Mouse (Mus musculus) frontal cortex, adult (tissue): ENCODE measurements around the gene Gjb6.
A peak's percentile ranks its signal among the peaks of the same experiment; 100 is the strongest.

Experiments used
- ATAC-seq: cut with Nextera tagmentation; 2 replicates; pipeline ENCODE4 v1.9.2; 2017; ENCODE audit warnings: mild to moderate bottlenecking, moderate library complexity, mixed read lengths; ENCODE audit not compliant: low TSS enrichment

Gjb6 gene

DNA sequence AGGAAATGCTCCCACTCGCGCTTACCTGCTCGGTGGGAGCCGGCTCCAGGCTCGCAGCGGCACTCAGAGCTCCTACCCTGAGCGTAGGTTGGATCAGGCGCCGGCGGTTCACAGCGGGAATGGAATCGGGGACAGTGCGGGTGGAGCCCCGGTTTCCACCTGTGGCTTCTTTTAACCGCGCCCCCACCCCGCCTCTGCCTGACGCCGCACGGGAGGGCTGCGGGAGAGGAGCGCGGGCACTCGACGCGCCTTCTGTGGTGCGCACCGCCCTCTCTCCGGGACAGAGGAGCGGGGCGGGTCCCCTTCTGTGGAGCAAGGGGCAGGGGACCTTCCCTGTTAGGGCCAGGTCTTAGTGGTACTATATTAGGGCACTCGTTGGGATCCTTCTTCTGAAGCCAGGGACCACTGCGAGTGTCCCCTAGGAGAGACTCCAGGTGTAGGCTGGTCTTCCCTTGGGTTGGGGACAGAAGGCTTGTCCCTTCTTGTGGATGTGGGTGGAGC lies at the start of gene Gjb6:
Gene Gjb6 (minus strand): TSS at position 451 of the 501 bp plus-strand sequence.
- ATAC-seq: peak; percentile 58

GRCm38 (mm10) chr14:57165493-57165892 lies 32.1 kb upstream of the Gjb6 start:
- ATAC-seq: peak; percentile 58; the same call in 1 of the 2 replicates

DNA sequence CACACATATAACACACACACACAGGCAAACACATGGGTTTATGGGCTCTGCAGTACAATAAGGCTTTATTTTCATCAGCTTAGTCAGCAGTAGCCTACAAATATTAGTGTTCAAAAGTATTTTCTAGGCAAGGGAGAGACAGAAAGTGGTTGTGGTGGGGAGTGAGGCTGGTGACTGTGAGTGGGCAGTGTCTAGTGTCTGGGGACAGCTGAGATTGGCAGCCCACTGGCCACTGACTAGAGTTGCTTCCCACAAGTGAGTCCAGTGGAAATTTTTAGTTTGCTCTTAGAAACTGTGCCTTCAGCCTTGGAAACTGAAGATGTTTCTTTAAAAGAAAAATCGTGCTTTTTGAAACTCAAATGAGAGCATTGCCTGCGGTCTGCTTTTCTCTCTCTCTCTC lies 28.4 kb upstream of the Gjb6 start:
- peak; percentile 75 for ATAC-seq

DNA sequence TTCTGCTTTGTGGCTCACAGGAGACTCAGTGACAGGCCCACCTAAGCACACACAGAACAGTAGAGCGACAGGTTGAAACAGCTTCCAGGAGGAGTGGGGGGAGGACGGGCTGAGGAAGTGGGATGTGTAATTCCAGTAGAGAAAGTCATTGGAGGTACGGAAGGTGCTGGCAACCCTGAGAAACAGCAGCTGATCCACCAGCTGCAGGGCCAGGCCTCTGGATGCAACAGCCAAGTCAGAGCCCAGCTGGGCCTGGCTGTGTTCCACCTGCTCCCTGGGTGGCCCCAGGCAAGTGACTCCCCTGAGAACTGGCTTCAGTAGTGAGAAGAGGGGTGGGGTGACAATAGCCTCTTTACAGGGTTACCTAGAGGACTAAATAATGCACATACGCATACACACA lies 27.8 kb upstream of the Gjb6 start:
- ATAC-seq: no peak

- ATAC-seq: no peak
Measured at GRCm38 (mm10) chr14:57154916-57155315, 21.5 kb upstream of the Gjb6 start.

- no peak for ATAC-seq
Measured at GRCm38 (mm10) chr14:57145741-57146140, 12.3 kb upstream of the Gjb6 start.

DNA sequence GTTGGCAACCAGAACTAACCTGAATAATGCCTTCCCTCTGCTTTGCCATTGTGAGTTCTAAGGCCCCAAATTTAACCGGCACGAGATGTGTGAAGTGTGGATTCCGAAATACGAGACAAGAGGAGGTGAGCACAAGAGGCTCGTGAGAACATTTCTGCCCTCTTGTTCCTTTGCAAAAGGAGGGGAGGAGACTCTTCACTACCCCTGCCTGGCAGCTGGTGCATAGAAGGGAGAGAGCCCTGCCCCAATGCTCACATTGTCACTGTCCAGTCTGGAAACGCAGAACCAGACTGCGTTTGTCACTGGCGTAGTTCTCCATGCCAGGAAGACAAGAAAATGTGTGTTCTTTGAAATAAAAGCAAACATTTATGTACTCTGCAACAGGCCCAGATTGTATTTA lies 1.9 kb upstream of the Gjb6 start:
- ATAC-seq: no peak

DNA sequence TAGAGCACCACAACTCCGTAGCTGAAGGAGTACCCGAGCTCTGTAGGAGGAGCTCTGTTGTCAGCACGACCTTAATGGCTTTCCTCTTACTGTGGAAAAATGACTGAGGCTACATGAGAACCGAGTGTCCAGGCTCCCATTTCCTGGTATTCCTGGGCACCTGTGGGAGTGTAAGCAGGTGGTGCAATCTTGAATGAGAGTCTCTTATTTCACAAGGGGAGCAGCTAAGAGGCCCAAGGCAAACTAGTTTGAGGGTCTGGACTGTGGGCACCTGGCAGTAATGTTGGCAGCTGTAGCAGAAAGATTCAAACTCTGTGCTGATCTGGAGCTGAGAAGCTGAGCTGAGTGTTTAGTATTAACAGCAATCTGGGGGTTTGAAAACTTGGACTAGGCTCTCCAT lies 6.0 kb downstream of the Gjb6 start:
- no peak for ATAC-seq

- ATAC-seq: no peak
Measured at GRCm38 (mm10) chr14:57122295-57122694, 11.1 kb downstream of the Gjb6 start.

- ATAC-seq: peak; percentile 76
Measured at GRCm38 (mm10) chr14:57115823-57116544, 17.4 kb downstream of the Gjb6 start, which contains the start of gene Gm4491. Gene Gm4491 (minus strand): TSS chr14:57115883.

DNA sequence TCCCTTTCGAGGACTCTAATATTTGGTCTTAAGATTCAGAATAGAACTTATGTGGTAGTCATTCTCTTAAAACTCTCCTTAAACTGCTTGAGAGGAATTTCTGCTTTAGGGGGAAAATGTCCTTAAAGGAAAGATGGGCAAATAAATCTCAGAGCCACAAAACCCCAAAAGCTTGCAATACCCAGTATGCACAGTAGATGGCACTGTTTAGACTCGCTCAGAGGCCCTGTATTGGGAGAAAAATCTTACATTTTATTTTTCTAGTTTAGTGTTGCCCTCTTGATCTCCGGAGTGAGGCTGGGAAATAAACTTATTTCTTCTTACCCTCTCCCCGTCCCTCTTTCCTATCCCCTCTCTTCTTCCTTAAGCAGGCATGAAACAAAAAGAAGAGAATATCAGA lies 24.2 kb downstream of the Gjb6 start:
- ATAC-seq: peak; percentile 50; the same call in 1 of the 2 replicates

GRCm38 (mm10) chr14:57107916-57108315 lies 25.5 kb downstream of the Gjb6 start:
- ATAC-seq: no peak

GRCm38 (mm10) chr14:57107091-57107490 lies 26.3 kb downstream of the Gjb6 start:
- ATAC-seq: no peak

DNA sequence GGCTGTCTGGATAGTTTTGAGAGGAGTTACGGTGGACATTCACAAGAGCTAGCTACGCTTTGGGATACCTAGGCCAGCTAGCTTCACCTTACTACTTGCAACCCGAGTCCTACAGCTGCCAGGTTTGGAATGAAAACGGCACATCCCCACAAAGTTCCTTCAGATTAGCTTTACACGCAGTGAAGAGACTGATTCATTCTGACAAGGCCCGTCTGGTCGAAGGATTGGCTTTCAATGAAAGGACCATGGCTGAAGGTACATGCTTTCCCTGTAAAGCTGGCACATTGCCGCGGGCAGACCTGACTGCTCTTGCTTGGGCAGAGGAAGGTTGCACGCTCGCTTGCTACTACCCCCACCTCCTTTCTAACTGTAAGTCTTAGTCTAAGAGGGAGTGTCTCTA lies 27.7 kb downstream of the Gjb6 start:
- no peak for ATAC-seq

- no peak for ATAC-seq
Measured at GRCm38 (mm10) chr14:57105111-57105510, 28.3 kb downstream of the Gjb6 start.

GRCm38 (mm10) chr14:57104106-57105023 lies 29.0 kb downstream of the Gjb6 start, which contains the start of gene Gjb2:
Gene Gjb2 (minus strand): TSS chr14:57104702.
- ATAC-seq: peak; percentile 67

DNA sequence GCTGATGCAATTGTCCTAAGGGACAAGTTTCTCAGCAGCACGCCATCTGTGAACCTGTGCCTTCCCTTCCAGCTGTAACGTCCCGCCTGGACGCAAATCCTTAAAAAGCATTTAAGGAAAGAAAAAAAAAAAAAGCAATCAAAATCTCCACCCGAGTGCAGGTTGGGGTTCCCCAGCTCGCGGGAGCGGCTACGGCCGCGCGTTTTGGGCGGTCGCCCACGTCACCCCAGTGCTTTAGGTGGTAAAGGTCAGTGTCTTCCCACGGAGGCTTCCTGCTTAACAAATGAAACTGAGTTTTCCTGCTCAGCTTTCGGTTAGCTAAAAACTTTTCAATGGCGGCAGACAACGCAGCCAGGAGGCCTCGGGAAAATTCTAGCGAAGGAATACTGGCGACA lies 29.7 kb downstream of the Gjb6 start:
- no peak for ATAC-seq

- no peak for ATAC-seq
Measured at GRCm38 (mm10) chr14:57103121-57103520, 30.3 kb downstream of the Gjb6 start.

GRCm38 (mm10) chr14:57101623-57102022 lies 31.8 kb downstream of the Gjb6 start:
- ATAC-seq: no peak

DNA sequence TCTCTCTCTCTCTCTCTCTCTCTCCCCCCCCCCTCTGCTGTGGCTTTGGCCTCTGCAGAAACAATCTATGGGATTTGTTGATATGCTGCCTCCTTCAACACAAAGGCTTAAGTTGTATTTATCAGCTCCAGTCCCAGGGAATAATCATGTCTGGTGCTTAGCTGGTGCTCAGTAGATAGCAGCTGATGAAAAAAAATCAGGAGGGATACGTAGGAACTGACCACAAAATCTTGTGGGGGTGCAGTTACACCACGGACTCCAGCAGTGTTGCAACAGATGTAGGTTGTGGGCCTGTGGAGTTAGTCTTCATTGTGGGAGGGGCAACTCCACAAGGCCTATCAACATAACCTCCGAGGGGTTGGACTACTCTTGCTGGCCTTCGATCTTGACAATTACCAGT lies 37.6 kb downstream of the Gjb6 start:
- no peak for ATAC-seq

DNA sequence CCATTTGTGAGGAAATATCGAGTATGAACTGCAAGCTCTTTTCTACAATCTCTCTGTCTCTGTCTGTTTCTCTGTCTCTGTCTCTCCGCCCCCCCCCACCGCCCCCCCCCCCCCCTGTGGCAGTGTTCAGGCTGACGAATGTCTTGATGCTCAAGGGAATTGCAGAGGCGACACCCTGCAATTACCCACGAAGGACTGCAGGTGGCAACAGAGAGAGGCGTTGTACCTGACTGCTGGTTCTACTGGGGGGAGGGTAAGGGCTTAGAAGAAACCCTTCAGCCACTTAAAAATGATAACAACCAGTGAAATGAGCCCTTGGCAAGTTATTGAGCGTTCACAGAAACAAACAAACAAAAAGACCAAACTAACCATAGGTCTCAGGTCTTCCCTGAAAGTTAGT lies 40.4 kb downstream of the Gjb6 start:
- ATAC-seq: peak; percentile 91

- ATAC-seq: no peak
Measured at GRCm38 (mm10) chr14:57090001-57090400, 43.4 kb downstream of the Gjb6 start.

DNA sequence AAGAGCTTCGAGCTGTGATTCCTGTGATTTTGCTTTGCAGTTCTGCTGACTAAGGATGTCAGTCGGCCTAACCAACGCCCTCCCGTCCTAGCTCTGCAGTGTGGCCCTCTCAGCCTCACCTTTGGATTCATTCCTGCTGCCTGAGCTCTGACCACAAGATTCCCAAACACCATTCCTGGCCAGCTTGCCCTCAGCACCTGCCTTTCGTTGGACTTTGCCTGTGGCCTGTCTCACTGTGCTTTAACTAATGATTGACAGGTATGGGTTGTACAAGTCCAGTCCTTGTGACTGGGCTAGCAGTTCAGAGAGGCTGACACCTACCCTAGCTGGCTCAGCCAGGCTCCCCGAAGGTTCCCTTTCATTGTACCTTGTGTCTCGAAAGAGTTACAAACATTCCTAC lies 44.3 kb downstream of the Gjb6 start:
- no peak for ATAC-seq
